Mouse (Mus musculus) testis, adult 2 months (tissue): ENCODE data around the gene Daam1. TPM values are rescaled to one million over a fixed set of nuclear protein-coding genes. Genes with fewer than 3 reads are reported as not detected.
"Not testable (repeated sequence)": the region's sequence is repeated elsewhere in the genome, so short reads cannot be mapped to it uniquely, and the experiment has no call there.

Source experiments
- H3K27ac ChIP-seq: fragments of 200-500 bp; 2 replicates; pipeline ENCODE4 v1.5.1; 2012; ENCODE audit warnings: low read depth, low read length; ENCODE audit not compliant: control insufficient read depth, insufficient read depth
- H3K27me3 ChIP-seq: fragments of 200-500 bp; 2 replicates; pipeline ENCODE4 v1.6.1; 2012; ENCODE audit warnings: mild to moderate bottlenecking, low read length, moderate library complexity; ENCODE audit not compliant: control insufficient read depth, insufficient read depth
- H3K36me3 ChIP-seq: fragments of 200-500 bp; 2 replicates; pipeline ENCODE4 v1.6.1; 2012; ENCODE audit warnings: mild to moderate bottlenecking, low read length; ENCODE audit not compliant: control insufficient read depth, insufficient read depth
- H3K4me1 ChIP-seq: fragments of 200-500 bp; 2 replicates; pipeline ENCODE4 v1.6.1; 2012; ENCODE audit warnings: low read length; ENCODE audit not compliant: control insufficient read depth, insufficient read depth
- H3K4me3 ChIP-seq: fragments of 200-500 bp; 2 replicates; pipeline ENCODE4 v1.5.1; 2012; ENCODE audit warnings: low read depth, mild to moderate bottlenecking, low read length, moderate library complexity, mixed read lengths; ENCODE audit not compliant: control insufficient read depth
- CTCF ChIP-seq: fragments of 200-500 bp; IDR thresholded peaks from 2 replicates; pipeline ENCODE4 v1.5.1; 2012; ENCODE audit warnings: low read depth, mild to moderate bottlenecking, inconsistent platforms, low read length, moderate library complexity; ENCODE audit not compliant: control insufficient read depth, insufficient read depth, insufficient replicate concordance
- POLR2A ChIP-seq: fragments of 200-500 bp; IDR thresholded peaks from 2 replicates; pipeline ENCODE4 v1.6.1; 2012; ENCODE audit warnings: low read depth, mild to moderate bottlenecking, inconsistent platforms, low read length, moderate library complexity; ENCODE audit not compliant: control insufficient read depth
- polyA plus RNA-seq: library from polyadenylated mRNA; depleted of rRNA; stranded (reverse); fragments of >200 nt; gene quantifications from 2 replicates; pipeline ENCODE4 v1.2.3, GENCODE M21; 2012

Daam1 gene
- polyA plus RNA-seq, 1 experiment, result 6.6 TPM

DNA sequence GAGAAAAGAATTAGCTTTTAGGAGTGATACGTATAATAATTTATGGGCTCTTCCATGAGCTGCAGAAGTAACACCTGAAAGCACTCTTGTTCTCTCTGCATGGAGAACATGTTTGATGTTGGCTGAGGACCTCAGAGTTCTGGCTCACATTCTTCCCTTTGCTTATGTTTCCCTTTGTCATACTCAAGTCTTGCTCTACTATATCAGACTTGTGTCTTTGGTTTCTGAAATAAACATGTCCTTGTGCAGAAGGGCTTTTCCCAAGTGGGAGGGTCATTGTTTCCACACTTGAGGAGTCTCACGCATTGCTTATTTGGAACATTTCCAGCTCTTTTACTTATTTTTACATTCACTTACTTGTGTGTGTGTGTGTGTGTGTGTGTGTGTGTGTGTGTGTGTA, 11.7 kb downstream of the Daam1 start:
- no peaks in the 10 kb centered on the region for H3K27me3 ChIP-seq
- no peaks in the 10 kb centered on the region; the same call in 1 of the 2 replicates for H3K4me1 ChIP-seq
- H3K27ac ChIP-seq, result no peak overlapping the region
- H3K4me3 ChIP-seq, result no peak overlapping the region
- no peak for TF ChIP-seq POLR2A
- no peak for TF ChIP-seq CTCF
- no peaks in the 10 kb centered on the region for H3K36me3 ChIP-seq

GRCm38 (mm10) chr12:71845486-71845885, 14.6 kb downstream of the Daam1 start:
- H3K36me3 ChIP-seq, result no peaks in the 10 kb centered on the region
- no peak overlapping the region for H3K4me3 ChIP-seq
- no peaks in the 10 kb centered on the region for H3K27me3 ChIP-seq
- no peaks in the 10 kb centered on the region; the same call in 1 of the 2 replicates for H3K4me1 ChIP-seq
- H3K27ac ChIP-seq, result no peak overlapping the region
- TF ChIP-seq POLR2A (no peak), CTCF (no peak)

GRCm38 (mm10) chr12:71846416-71846815, 15.5 kb downstream of the Daam1 start:
- not testable (repeated sequence) for H3K4me1 ChIP-seq, H3K27ac ChIP-seq, H3K4me3 ChIP-seq, H3K36me3 ChIP-seq, H3K27me3 ChIP-seq

DNA sequence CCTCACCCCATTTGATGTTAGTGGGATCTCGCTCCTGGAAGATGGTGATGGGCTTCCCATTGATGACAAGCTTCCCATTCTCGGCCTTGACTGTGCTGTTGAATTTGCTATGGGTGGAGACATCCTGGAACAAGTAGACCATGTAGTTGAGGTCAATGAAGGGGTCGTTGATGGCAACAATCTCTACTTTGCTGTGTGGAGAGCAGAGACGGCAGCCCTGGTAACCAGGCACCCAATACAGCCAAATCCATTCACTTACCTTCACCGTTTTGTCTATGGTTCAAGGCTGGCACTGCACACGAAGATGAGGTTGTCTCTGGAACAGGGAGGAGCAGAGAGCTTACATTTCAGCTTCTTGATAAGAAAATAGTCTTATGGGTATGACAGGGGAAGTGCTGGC, 16.1 kb downstream of the Daam1 start:
- not testable (repeated sequence) for H3K27ac ChIP-seq

GRCm38 (mm10) chr12:71847617-71848016, 16.7 kb downstream of the Daam1 start:
- no peak overlapping the region for H3K27ac ChIP-seq
- no peak for TF ChIP-seq POLR2A
- no peak for TF ChIP-seq CTCF
- H3K4me1 ChIP-seq, result no peaks in the 10 kb centered on the region
- no peaks in the 10 kb centered on the region for H3K27me3 ChIP-seq
- H3K36me3 ChIP-seq, result no peaks in the 10 kb centered on the region
- no peak overlapping the region for H3K4me3 ChIP-seq

More for the DNA sequence above, 16.1 kb downstream of the Daam1 start:
- H3K4me1 ChIP-seq, H3K36me3 ChIP-seq, H3K4me3 ChIP-seq, H3K27me3 ChIP-seq: not testable (repeated sequence)

GRCm38 (mm10) chr12:71848037-71848776, 17.3 kb downstream of the Daam1 start:
- H3K4me1 ChIP-seq, result no peaks in the 10 kb centered on the region
- TF ChIP-seq POLR2A (no peak), CTCF (no peak)
- no peak overlapping the region for H3K4me3 ChIP-seq
- no peaks in the 10 kb centered on the region for H3K27me3 ChIP-seq
- H3K27ac ChIP-seq, result no peak overlapping the region
- no peaks in the 10 kb centered on the region for H3K36me3 ChIP-seq

DNA sequence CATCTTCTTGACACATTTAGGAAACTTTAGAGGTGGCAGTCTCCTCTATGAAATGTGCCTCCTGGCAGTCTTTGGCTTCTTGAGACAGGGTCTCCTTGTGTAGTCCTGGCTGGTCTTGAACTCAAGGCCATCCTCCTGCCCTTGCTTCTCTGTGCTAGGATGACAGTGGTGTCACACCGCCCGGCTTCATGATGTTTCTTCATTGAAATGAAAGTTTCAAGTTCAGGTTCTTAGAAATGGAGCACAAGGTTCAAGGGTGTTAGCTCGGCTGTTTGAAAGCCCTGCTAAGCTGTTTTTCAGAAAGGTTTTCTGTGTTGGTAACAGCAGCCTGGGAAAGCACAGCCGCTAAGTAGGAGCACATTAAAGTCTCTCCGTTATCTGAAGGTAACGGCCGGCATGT, 18.2 kb downstream of the Daam1 start:
- no peaks in the 10 kb centered on the region for H3K27me3 ChIP-seq
- no peak overlapping the region for H3K4me3 ChIP-seq
- TF ChIP-seq CTCF, result no peak
- TF ChIP-seq POLR2A, result no peak
- no peaks in the 10 kb centered on the region for H3K4me1 ChIP-seq
- no peaks in the 10 kb centered on the region for H3K36me3 ChIP-seq
- no peak overlapping the region for H3K27ac ChIP-seq

GRCm38 (mm10) chr12:71850135-71850534, 19.3 kb downstream of the Daam1 start:
- Histone ChIP-seq H3K4me1 (no peaks in the 10 kb centered on the region), H3K27ac (no peak overlapping the region), H3K4me3 (no peak overlapping the region), H3K27me3 (no peaks in the 10 kb centered on the region), H3K36me3 (no peaks in the 10 kb centered on the region)
- TF ChIP-seq POLR2A, result no peak
- TF ChIP-seq CTCF, result no peak

DNA sequence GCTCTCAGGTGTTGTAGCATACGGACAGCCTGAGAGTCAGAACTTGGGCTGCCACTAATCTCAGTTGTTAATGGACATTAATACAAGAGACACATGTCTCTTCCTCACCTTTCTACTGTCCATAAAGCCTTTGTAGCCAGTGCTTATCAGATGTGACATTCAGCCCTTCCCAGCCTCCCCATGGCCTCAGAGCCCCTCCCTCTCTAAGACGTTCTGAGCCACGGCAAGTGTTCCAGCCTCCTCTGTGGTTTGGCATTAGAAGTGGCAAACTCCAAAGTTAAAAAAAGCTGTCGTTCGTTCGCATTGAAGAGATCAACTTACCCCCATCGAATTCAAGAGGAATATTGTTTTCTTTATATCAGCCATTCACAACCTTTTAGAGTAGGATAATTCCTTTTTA, 21.8 kb downstream of the Daam1 start:
- H3K4me3 ChIP-seq, result no peak overlapping the region
- H3K4me1 ChIP-seq, result no peaks in the 10 kb centered on the region
- TF ChIP-seq CTCF, result no peak
- TF ChIP-seq POLR2A, result no peak
- no peak overlapping the region for H3K27ac ChIP-seq
- H3K27me3 ChIP-seq, result no peaks in the 10 kb centered on the region
- H3K36me3 ChIP-seq, result no peaks in the 10 kb centered on the region
